Mouse (Mus musculus) forebrain, embryonic 14.5 days (tissue): ENCODE measurements at regions not wholly inside any gene's neighbourhood (a gene's known extent, or its start where the extent isn't known, plus 50 kb on each side); places are given as distances from the start of the nearest gene placed in this dataset.

ENCODE experiments used
- ATAC-seq: fragments of 200-750 bp; cut with Nextera tagmentation; 2 replicates; pipeline ENCODE4 v1.8.0; 2017; ENCODE audit warnings: mild to moderate bottlenecking, moderate library complexity
- DNase-seq: peaks from one replicate; pipeline ENCODE4 v3.0.0-alpha.2; 2015; ENCODE audit warnings: low spot score
- H3K27ac ChIP-seq: fragments of 300-500 bp; sonication (generic); 2 replicates; pipeline ENCODE4 v1.5.1; 2014; ENCODE audit warnings: low read depth, mild to moderate bottlenecking, control low read depth, low read length, moderate library complexity
- H3K27me3 ChIP-seq: fragments of 300-500 bp; sonication (generic); replicated peaks from 2 replicates; pipeline ENCODE4 v1.6.1; 2014; ENCODE audit warnings: low read length, control low read depth, mixed read lengths; ENCODE audit not compliant: control insufficient read depth, insufficient read depth
- H3K36me3 ChIP-seq: fragments of 300-500 bp; sonication (generic); 2 replicates; pipeline ENCODE4 v1.6.1; 2014; ENCODE audit warnings: low read length, control low read depth; ENCODE audit not compliant: control insufficient read depth, insufficient read depth
- H3K4me1 ChIP-seq: fragments of 300-500 bp; sonication (generic); 2 replicates; pipeline ENCODE4 v1.6.1; 2014; ENCODE audit warnings: antibody characterized with exemption, low read length, control low read depth; ENCODE audit not compliant: control insufficient read depth, insufficient read depth
- H3K4me2 ChIP-seq: fragments of 300-500 bp; sonication (generic); 2 replicates; pipeline ENCODE4 v1.6.1; 2014; ENCODE audit warnings: mild to moderate bottlenecking, control low read depth, low read length
- H3K4me3 ChIP-seq: fragments of 300-500 bp; sonication (generic); 2 replicates; pipeline ENCODE4 v1.5.1; 2014; ENCODE audit warnings: low read depth, low read length, control low read depth
- H3K9ac ChIP-seq: fragments of 300-500 bp; sonication (generic); 2 replicates; pipeline ENCODE4 v1.6.1; 2014; ENCODE audit warnings: mild to moderate bottlenecking, low read length, control low read depth, moderate library complexity
- H3K9me3 ChIP-seq: fragments of 300-500 bp; sonication (generic); replicated peaks from 2 replicates; pipeline ENCODE4 v1.6.1; 2016; ENCODE audit warnings: low read length, control low read depth, mixed read lengths; ENCODE audit not compliant: control insufficient read depth
- WGBS: fragments of 180-500 bp; shearing (Covaris S2); extraction: QIAGEN DNeasy Blood & Tissue Kit; methylation state at CpG from one replicate; pipeline ENCODE4 v1.1.7; 2014; 5-methylcytosine and 5-hydroxymethylcytosine counted together

- Histone ChIP-seq H3K27me3 (no peaks in the 10 kb centered on the region), H3K27ac (no peak overlapping the region), H3K4me2 (no peak overlapping the region), H3K9me3 (no peaks in the 10 kb centered on the region), H3K36me3 (no peaks in the 10 kb centered on the region), H3K9ac (no peak overlapping the region), H3K4me1 (peaks cover 16% of the 10 kb centered on the region), H3K4me3 (no peak overlapping the region)
- DNase-seq: no peak
- no peak for ATAC-seq
- 60% methylated on average over 2 of the region's 2 CpGs for WGBS
Observed at GRCm38 (mm10) chr13:99597891-99598290, 81.6 kb upstream of the Map1b start.

GRCm38 (mm10) chr13:99593846-99594813 lies 77.8 kb upstream of the Map1b start:
- Histone ChIP-seq H3K36me3 (no peaks in the 10 kb centered on the region), H3K4me2 (peak overlapping the region; percentile 24; the same call in 1 of the 2 replicates), H3K9me3 (no peaks in the 10 kb centered on the region), H3K9ac (no peak overlapping the region), H3K4me1 (peaks cover 19% of the 10 kb centered on the region), H3K27ac (peak overlapping the region; percentile 63), H3K27me3 (no peaks in the 10 kb centered on the region), H3K4me3 (no peak overlapping the region)
- DNase-seq (peak; percentile 70), ATAC-seq (peak; percentile 49)
- 27% methylated on average over 17 of the region's 17 CpGs for WGBS

- Histone ChIP-seq H3K9me3 (no peaks in the 10 kb centered on the region), H3K4me1 (peaks cover 19% of the 10 kb centered on the region), H3K4me2 (no peak overlapping the region), H3K27ac (peak overlapping the region; percentile 63; the same call in 1 of the 2 replicates), H3K9ac (no peak overlapping the region), H3K36me3 (no peaks in the 10 kb centered on the region), H3K27me3 (no peaks in the 10 kb centered on the region), H3K4me3 (no peak overlapping the region)
- ATAC-seq (peak; percentile 35; the same call in 1 of the 2 replicates), DNase-seq (no peak)
- WGBS: 47% methylated on average over 8 of the region's 8 CpGs
Observed at GRCm38 (mm10) chr13:99593243-99593635, 76.9 kb upstream of the Map1b start.

GRCm38 (mm10) chr13:99592596-99593242 lies 76.4 kb upstream of the Map1b start:
- Histone ChIP-seq H3K27me3 (no peaks in the 10 kb centered on the region), H3K9me3 (no peaks in the 10 kb centered on the region), H3K27ac (no peak overlapping the region), H3K36me3 (no peaks in the 10 kb centered on the region), H3K9ac (no peak overlapping the region), H3K4me3 (no peak overlapping the region), H3K4me2 (no peak overlapping the region), H3K4me1 (peaks cover 19% of the 10 kb centered on the region)
- WGBS: 13% methylated on average over 15 of the region's 15 CpGs
- ATAC-seq: no peak; the same call in 1 of the 2 replicates
- no peak for DNase-seq

- DNase-seq (no peak), ATAC-seq (no peak)
- H3K27ac ChIP-seq: no peak overlapping the region
- no peak overlapping the region for H3K4me3 ChIP-seq
- no peaks in the 10 kb centered on the region for H3K9me3 ChIP-seq
- WGBS: 89% methylated on average over 8 of the region's 8 CpGs
- peaks cover 13% of the 10 kb centered on the region for H3K4me1 ChIP-seq
- no peak overlapping the region for H3K4me2 ChIP-seq
- H3K9ac ChIP-seq: no peak overlapping the region
- no peaks in the 10 kb centered on the region for H3K36me3 ChIP-seq
- no peaks in the 10 kb centered on the region for H3K27me3 ChIP-seq
Observed at GRCm38 (mm10) chr13:99588646-99589045, 72.3 kb upstream of the Map1b start.

- no peaks in the 10 kb centered on the region for H3K9me3 ChIP-seq
- ATAC-seq (no peak), DNase-seq (no peak)
- H3K27ac ChIP-seq: no peak overlapping the region
- no peaks in the 10 kb centered on the region for H3K36me3 ChIP-seq
- H3K4me3 ChIP-seq: no peak overlapping the region
- no peaks in the 10 kb centered on the region for H3K27me3 ChIP-seq
- peaks cover 2% of the 10 kb centered on the region; the same call in 1 of the 2 replicates for H3K4me1 ChIP-seq
- WGBS: 30% methylated on average over 3 of the region's 3 CpGs
- no peak overlapping the region for H3K9ac ChIP-seq
- H3K4me2 ChIP-seq: no peak overlapping the region
Observed at GRCm38 (mm10) chr13:99583841-99584240, 67.5 kb upstream of the Map1b start.

- H3K27ac ChIP-seq: no peak overlapping the region
- no peaks in the 10 kb centered on the region for H3K9me3 ChIP-seq
- DNase-seq (no peak), ATAC-seq (no peak)
- 87% methylated on average over 5 of the region's 5 CpGs for WGBS
- H3K4me1 ChIP-seq: peaks cover 2% of the 10 kb centered on the region; the same call in 1 of the 2 replicates
- H3K4me2 ChIP-seq: no peak overlapping the region
- no peak overlapping the region for H3K4me3 ChIP-seq
- H3K9ac ChIP-seq: no peak overlapping the region
- H3K36me3 ChIP-seq: no peaks in the 10 kb centered on the region
- H3K27me3 ChIP-seq: no peaks in the 10 kb centered on the region
Observed at GRCm38 (mm10) chr13:99580296-99580695, 64.0 kb upstream of the Map1b start.

GRCm38 (mm10) chr13:99579596-99580175 lies 63.3 kb upstream of the Map1b start:
- DNase-seq: no peak
- ATAC-seq: no peak
- no peak overlapping the region for H3K27ac ChIP-seq

More at GRCm38 (mm10) chr13:99579596-99580175, 63.3 kb upstream of the Map1b start:
- Histone ChIP-seq H3K36me3 (no peaks in the 10 kb centered on the region), H3K27me3 (no peaks in the 10 kb centered on the region), H3K9me3 (no peaks in the 10 kb centered on the region), H3K9ac (no peak overlapping the region), H3K4me3 (no peak overlapping the region), H3K4me1 (peaks cover 2% of the 10 kb centered on the region; the same call in 1 of the 2 replicates), H3K4me2 (no peak overlapping the region)
- 62% methylated on average over 8 of the region's 8 CpGs for WGBS
